Mouse (Mus musculus) erythroblast, embryonic 14.5 days (primary cell): ENCODE data around the gene Kif16b. TPM values are rescaled to one million over a fixed set of nuclear protein-coding genes. Genes with fewer than 3 reads are reported as not detected.

ENCODE experiments used
- H3K27me3 ChIP-seq: 2 replicates; pipeline ENCODE4 v1.6.1; 2012; ENCODE audit warnings: inconsistent platforms; ENCODE audit not compliant: control insufficient read depth
- H3K36me3 ChIP-seq: 2 replicates; pipeline ENCODE4 v1.6.1; 2012; ENCODE audit warnings: mild to moderate bottlenecking, inconsistent platforms; ENCODE audit not compliant: control insufficient read depth
- H3K4me1 ChIP-seq: 2 replicates; pipeline ENCODE4 v1.6.1; 2012; ENCODE audit warnings: inconsistent platforms; ENCODE audit not compliant: control insufficient read depth
- H3K4me3 ChIP-seq: replicated peaks from 2 replicates; pipeline ENCODE3; 2012; ENCODE audit warnings: moderate library complexity, mild to moderate bottlenecking, inconsistent platforms
- H3K9me3 ChIP-seq: 2 replicates; pipeline ENCODE4 v1.6.1; 2012; ENCODE audit warnings: low read length, inconsistent platforms, mixed read lengths; ENCODE audit not compliant: control insufficient read depth
- GATA1 ChIP-seq: IDR thresholded peaks from 2 replicates; pipeline ENCODE4 v1.6.1; 2012; ENCODE audit warnings: low read length, inconsistent platforms, mixed read lengths
- TAL1 ChIP-seq: IDR thresholded peaks from 3 replicates; pipeline ENCODE4 v1.6.1; 2012; ENCODE audit warnings: low read length, inconsistent platforms, mixed read lengths
- polyA plus RNA-seq: library from polyadenylated mRNA; stranded (reverse); fragments of >175 nt; gene quantifications from 2 replicates; pipeline ENCODE4 v1.2.3, GENCODE M21; 2012

Gene Kif16b
- polyA plus RNA-seq, 1 experiment, result 0.07 TPM

DNA sequence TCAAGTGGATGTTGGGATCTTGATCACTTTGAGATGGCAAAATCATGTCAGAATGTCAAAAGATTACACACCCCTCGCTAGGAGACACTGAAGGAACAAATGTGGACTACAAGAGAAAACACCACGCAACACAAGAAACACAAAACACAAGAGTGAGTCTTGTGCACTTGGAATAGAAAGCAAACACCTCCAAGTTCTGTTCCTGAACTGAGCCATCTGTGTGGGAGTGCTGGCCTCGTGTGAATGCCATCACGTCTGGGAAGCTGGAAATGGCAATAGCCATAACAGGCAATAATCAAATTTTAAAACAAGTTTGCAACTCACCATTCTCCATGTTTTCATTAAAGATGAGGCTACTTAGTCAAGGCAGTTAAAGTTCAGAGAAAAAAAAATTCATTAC lies 254.5 kb downstream of the Kif16b start:
- Histone ChIP-seq H3K27me3 (no peaks in the 10 kb centered on the region), H3K9me3 (no peaks in the 10 kb centered on the region), H3K36me3 (no peaks in the 10 kb centered on the region), H3K4me3 (no peak overlapping the region), H3K4me1 (no peaks in the 10 kb centered on the region)
- TF ChIP-seq TAL1 (no peak), GATA1 (no peak)

DNA sequence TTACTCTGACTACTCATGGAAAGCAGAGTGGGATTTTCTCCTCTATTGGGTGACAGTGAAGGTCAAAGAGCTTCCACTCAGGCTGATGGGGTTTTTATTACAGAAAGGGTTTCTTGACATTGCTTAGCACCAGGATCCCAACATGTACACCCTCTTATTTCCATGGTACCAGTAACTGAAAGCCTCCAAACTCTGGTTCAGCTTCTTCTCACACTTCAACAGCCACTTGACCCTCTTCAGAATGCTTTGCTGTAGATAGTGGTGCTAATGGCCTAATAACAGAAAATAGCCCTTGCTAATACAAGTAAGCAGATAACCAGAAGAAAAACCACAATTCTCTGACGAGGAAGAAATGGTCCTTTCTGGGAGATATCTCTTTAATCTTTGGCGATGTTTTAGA lies 259.6 kb downstream of the Kif16b start:
- no peak overlapping the region for H3K4me3 ChIP-seq
- TF ChIP-seq TAL1 (no peak), GATA1 (no peak)
- no peaks in the 10 kb centered on the region for H3K36me3 ChIP-seq
- no peaks in the 10 kb centered on the region for H3K27me3 ChIP-seq
- no peaks in the 10 kb centered on the region for H3K9me3 ChIP-seq
- no peaks in the 10 kb centered on the region for H3K4me1 ChIP-seq

DNA sequence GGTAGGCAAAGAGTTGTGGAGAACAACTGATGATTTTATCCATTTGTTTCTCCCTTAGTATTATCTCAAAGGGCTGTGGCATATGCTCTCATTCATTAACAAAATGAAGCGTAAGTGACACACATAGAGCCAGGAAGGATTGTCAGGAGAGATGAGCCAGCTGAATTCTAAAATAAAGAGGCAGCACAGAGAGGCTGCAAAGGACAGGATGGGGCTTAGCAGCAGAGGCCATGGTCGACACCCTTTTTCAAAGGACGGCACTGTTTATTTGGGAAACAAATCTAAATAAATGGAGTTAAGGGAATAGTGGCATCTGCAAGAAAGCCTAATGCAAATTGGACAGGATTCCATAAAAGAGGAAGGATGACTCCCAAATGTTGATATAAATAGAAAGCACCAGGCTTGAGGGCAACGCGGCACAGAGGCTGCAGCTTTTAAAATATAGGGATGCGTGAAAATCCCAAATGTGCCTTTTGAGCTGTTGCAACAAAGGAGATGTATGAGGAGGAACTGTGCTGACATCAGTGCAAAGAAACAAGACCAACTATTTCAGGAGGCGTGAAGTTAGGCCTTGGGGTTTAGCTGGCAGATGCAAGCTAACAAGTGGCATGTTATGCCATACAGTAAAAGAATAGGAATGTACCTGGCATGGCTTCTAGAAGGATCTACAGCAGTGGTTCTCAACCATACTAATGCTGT lies 265.6 kb downstream of the Kif16b start:
- Histone ChIP-seq H3K4me1 (no peaks in the 10 kb centered on the region), H3K36me3 (no peaks in the 10 kb centered on the region), H3K4me3 (no peak overlapping the region), H3K27me3 (no peaks in the 10 kb centered on the region), H3K9me3 (no peaks in the 10 kb centered on the region)
- TF ChIP-seq TAL1, result no peak
- TF ChIP-seq GATA1, result no peak

DNA sequence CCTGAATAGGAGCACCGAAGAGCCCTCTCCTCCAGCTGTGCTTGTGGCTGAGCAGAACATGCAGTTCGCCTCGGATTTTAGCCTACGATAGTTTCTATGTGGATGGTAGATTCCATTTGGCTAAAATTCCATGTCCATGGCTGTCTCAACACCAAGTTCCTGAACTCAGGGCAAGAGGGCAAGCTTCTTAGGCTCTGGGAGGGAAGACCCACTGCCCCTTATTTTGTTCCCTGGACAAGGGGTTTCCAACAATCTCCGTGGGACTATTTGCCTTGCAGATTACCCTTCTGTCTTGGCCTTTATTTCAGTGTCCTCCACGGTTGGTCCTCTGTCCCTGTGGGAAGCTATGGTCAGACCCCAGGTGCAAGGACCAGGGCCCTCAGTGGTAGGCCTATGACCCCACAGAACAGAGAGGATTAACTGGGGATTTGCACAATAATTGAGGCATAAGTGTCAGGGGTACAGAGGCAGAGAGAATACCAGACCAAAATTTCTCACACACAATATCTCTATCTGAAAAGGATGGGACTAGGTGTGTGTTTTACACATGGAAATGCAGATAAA lies 267.3 kb downstream of the Kif16b start:
- Histone ChIP-seq H3K4me1 (no peaks in the 10 kb centered on the region), H3K27me3 (no peaks in the 10 kb centered on the region), H3K4me3 (no peak overlapping the region), H3K9me3 (no peaks in the 10 kb centered on the region), H3K36me3 (no peaks in the 10 kb centered on the region)
- TF ChIP-seq GATA1 (no peak), TAL1 (no peak)

DNA sequence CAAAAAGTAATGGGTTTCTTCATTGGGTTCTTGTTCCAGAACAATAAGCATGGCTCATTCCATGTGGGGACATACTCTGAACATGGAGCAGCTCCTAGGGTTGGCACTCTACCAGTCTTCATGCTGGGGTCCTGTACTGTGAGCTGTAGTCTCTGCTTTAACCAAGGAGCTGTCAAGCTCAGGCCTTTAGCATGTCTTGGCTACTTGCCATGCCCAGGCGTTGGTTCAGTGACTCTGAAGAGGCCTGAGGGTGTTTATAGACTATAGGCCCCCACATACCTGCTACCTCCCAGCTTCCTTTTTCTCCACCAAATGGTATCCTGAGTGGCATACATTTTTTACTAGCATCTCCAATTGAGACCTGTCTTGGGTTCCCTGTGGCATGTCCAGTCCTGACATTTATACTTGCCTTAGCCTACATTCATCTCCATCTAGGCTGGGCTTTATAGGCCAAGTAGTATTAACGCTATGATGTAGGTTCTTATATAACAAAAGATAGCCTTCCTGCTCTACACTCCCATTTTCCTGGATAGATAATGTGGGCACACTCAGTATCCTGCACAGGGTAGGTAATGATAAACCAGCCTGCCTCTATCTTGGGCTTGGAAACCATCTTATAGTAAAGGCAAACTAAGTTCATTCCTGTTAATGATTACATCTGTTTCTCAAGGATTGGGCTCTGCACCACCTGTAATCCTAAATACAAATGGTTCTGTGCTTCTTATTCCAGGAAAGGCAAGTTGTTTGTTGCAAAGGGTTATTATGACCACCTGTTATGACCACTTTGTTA lies 271.6 kb downstream of the Kif16b start:
- H3K36me3 ChIP-seq, result no peaks in the 10 kb centered on the region
- H3K27me3 ChIP-seq, result no peaks in the 10 kb centered on the region
- no peak overlapping the region for H3K4me3 ChIP-seq
- TF ChIP-seq GATA1 (no peak), TAL1 (no peak)
- no peaks in the 10 kb centered on the region for H3K4me1 ChIP-seq
- no peaks in the 10 kb centered on the region for H3K9me3 ChIP-seq

DNA sequence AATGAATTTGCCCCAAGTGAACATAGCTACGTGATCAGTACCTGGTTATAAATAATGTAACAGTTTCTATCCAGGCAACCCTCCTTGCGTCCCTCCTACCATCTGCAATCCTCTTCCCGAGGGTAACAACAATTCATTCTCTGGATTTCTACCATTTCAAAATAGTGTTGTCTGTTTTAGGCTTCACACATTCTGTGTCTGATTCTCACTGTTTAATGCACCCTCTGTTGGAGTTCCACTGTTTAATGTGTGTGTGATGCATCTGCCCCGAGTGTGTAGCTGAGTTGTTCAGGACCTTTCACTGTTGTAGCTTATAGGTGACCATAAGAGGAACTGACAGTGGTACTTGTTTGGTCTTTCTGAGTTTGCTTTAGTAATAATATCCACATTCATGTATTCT lies 275.6 kb downstream of the Kif16b start:
- H3K9me3 ChIP-seq, result no peaks in the 10 kb centered on the region
- H3K4me3 ChIP-seq, result no peak overlapping the region
- TF ChIP-seq TAL1 (no peak), GATA1 (no peak)
- H3K36me3 ChIP-seq, result no peaks in the 10 kb centered on the region
- no peaks in the 10 kb centered on the region for H3K4me1 ChIP-seq
- H3K27me3 ChIP-seq, result no peaks in the 10 kb centered on the region

DNA sequence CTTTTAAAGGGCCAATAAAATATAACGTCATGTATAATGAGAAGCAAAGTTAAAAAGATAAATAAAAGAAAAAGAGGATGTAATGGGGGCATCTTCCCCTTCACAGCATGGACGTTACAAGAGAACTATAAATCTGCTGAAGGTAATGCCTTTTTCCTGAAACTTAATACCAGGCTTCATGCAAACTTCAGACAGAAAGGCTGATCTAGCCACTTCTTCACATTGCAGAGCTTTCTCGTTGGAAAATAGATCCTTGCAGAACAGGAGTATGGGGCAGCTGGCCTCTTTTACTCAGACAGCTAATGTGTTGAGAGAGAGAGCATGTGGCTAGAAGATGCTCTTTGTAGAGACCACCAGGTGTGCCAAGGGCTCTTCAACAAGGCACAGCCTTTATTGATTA lies 276.2 kb downstream of the Kif16b start:
- H3K9me3 ChIP-seq, result no peaks in the 10 kb centered on the region
- H3K4me1 ChIP-seq, result no peaks in the 10 kb centered on the region
- no peaks in the 10 kb centered on the region for H3K36me3 ChIP-seq
- no peak for TF ChIP-seq GATA1
- no peak for TF ChIP-seq TAL1
- H3K4me3 ChIP-seq, result no peak overlapping the region
- no peaks in the 10 kb centered on the region for H3K27me3 ChIP-seq

DNA sequence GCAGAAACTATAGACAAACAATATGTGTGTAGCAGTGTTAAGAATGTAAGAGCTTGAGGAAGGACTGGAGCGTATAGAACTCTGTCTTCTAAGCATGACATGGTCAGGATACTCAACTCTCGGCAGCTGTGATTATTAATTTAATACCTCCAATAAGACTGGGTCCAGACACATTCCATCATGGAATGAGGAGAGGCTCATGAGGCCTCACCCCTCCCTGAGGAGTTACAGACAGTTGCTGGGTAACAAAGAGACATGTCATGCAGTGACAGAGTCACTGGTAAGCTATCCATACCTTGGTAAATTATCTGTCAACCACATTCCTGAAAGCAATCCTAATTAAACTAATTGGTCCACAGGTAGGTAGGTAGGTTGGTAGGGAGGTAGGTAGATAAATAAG lies 277.1 kb downstream of the Kif16b start:
- Histone ChIP-seq H3K36me3 (no peaks in the 10 kb centered on the region), H3K27me3 (no peaks in the 10 kb centered on the region), H3K4me3 (no peak overlapping the region), H3K4me1 (no peaks in the 10 kb centered on the region), H3K9me3 (no peaks in the 10 kb centered on the region)
- TF ChIP-seq GATA1 (no peak), TAL1 (no peak)

DNA sequence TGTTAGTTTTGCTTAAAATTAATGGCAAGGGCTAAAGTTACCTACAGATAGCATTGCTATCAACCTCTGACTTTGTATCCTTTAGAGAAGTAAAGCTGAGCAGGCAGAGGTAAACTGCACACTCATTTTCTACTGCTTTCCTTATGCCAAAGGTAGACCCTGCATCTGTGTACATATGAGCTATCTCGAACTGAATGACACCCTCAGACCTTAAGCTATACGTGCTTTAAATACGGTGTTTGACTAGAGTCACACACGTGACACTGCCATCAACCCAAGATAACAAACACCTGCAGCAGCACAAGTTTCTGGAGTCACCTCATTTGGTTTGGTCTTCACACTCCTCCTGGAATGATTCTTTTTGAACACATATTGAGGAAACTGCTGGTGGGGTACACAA lies 280.2 kb downstream of the Kif16b start:
- TF ChIP-seq TAL1 (no peak), GATA1 (no peak)
- Histone ChIP-seq H3K4me3 (no peak overlapping the region), H3K9me3 (no peaks in the 10 kb centered on the region), H3K4me1 (no peaks in the 10 kb centered on the region), H3K36me3 (no peaks in the 10 kb centered on the region), H3K27me3 (no peaks in the 10 kb centered on the region)
